Mouse (Mus musculus) lung, postnatal 0 days (tissue): ENCODE measurements around the gene 2610008E11Rik. TPM values are rescaled to one million over a fixed set of nuclear protein-coding genes. Genes with fewer than 3 reads are reported as not detected.

Experiments
- ATAC-seq: fragments of 200-750 bp; cut with Nextera tagmentation; 2 replicates; pipeline ENCODE4 v1.8.0; 2017; ENCODE audit warnings: moderate library complexity
- DNase-seq: peaks from one replicate; pipeline ENCODE4 v3.0.0-alpha.2; 2016; ENCODE audit warnings: low spot score
- H3K27ac ChIP-seq: fragments of 300-500 bp; sonication (generic); 2 replicates; pipeline ENCODE4 v1.5.1; 2014; ENCODE audit warnings: antibody characterized with exemption, mild to moderate bottlenecking, low read length, mixed read lengths
- H3K27me3 ChIP-seq: fragments of 300-500 bp; sonication (generic); replicated peaks from 2 replicates; pipeline ENCODE4 v1.6.1; 2014; ENCODE audit warnings: low read length, mixed read lengths; ENCODE audit not compliant: insufficient read depth
- H3K36me3 ChIP-seq: fragments of 300-500 bp; sonication (generic); 2 replicates; pipeline ENCODE4 v1.6.1; 2014; ENCODE audit warnings: low read length, mixed read lengths; ENCODE audit not compliant: insufficient read depth
- H3K4me1 ChIP-seq: fragments of 300-500 bp; sonication (generic); 2 replicates; pipeline ENCODE4 v1.6.1; 2014; ENCODE audit warnings: antibody characterized with exemption, low read depth, low read length, mixed read lengths; ENCODE audit not compliant: insufficient read depth
- H3K4me2 ChIP-seq: fragments of 300-500 bp; sonication (generic); replicated peaks from 2 replicates; pipeline ENCODE4 v1.6.1; 2014; ENCODE audit warnings: low read depth, mild to moderate bottlenecking, low read length, moderate library complexity, mixed read lengths
- H3K4me3 ChIP-seq: fragments of 300-500 bp; sonication (generic); 2 replicates; pipeline ENCODE4 v1.5.1; 2014; ENCODE audit warnings: low read depth, low read length
- H3K9ac ChIP-seq: fragments of 300-500 bp; sonication (generic); replicated peaks from 2 replicates; pipeline ENCODE4 v1.6.1; 2014; ENCODE audit warnings: low read depth, mild to moderate bottlenecking
- H3K9me3 ChIP-seq: fragments of 300-500 bp; sonication (generic); 2 replicates; pipeline ENCODE4 v1.6.1; 2016; ENCODE audit warnings: low read length, mixed read lengths
- CTCF ChIP-seq: IDR thresholded peaks from 2 replicates; pipeline ENCODE4 v1.5.1; 2016; ENCODE audit warnings: antibody characterized with exemption, mild to moderate bottlenecking
- EP300 ChIP-seq: IDR thresholded peaks from 2 replicates; pipeline ENCODE4 v1.6.1; 2016; ENCODE audit warnings: antibody characterized with exemption, mild to moderate bottlenecking, control low read depth
- polyA plus RNA-seq: library from polyadenylated mRNA; unstranded; fragments of >200 nt; fragmentation: Nextera tagmentation; extraction: Ambion mirVana; gene quantifications from 2 replicates; pipeline ENCODE4 v1.2.1, GENCODE M21; 2015

2610008E11Rik gene
- polyA plus RNA-seq, 1 experiment from 2014 or later, result 15.8 TPM

GRCm38 (mm10) chr10:79028441-79028840 is 69.0 kb downstream of the 2610008E11Rik start, which contains the start of gene Olfr57:
Gene Olfr57 (plus strand): TSS chr10:79028741.
- H3K4me1 ChIP-seq, result no peaks in the 10 kb centered on the region
- no peak within 1 kb of the TSS for H3K9ac ChIP-seq
- H3K4me3 ChIP-seq, result no peak within 1 kb of the TSS
- no peaks in the 10 kb centered on the region for H3K9me3 ChIP-seq
- H3K27me3 ChIP-seq, result no peaks in the 10 kb centered on the region
- TF ChIP-seq CTCF (no peak), EP300 (no peak)
- no peaks in the 10 kb centered on the region for H3K36me3 ChIP-seq
- H3K27ac ChIP-seq, result no peak within 1 kb of the TSS
- H3K4me2 ChIP-seq, result no peak within 1 kb of the TSS
- no peak for ATAC-seq
- no peak for DNase-seq

Other genes starting within 250 kb of the 2610008E11Rik start
- not detected in 2 replicates for gene Olfr1356, start 245.4 kb downstream of the 2610008E11Rik start, polyA plus RNA-seq
- gene Olfr1355, start 222.1 kb downstream of the 2610008E11Rik start, polyA plus RNA-seq, result not detected in 2 replicates
- gene Olfr1354, start 184.4 kb downstream of the 2610008E11Rik start, polyA plus RNA-seq, result not detected in 2 replicates
- not detected in 2 replicates for gene Olfr8, start 147.0 kb downstream of the 2610008E11Rik start, polyA plus RNA-seq
- gene Olfr1353, start 134.3 kb downstream of the 2610008E11Rik start, polyA plus RNA-seq, result not detected in 2 replicates
- gene Olfr1352, start 116.5 kb downstream of the 2610008E11Rik start, polyA plus RNA-seq, result not detected in 2 replicates
- not detected in 2 replicates for gene Olfr1351, start 85.1 kb downstream of the 2610008E11Rik start, polyA plus RNA-seq
- gene Olfr57, start 68.9 kb downstream of the 2610008E11Rik start, polyA plus RNA-seq, result not detected in 2 replicates
- not detected in 2 replicates for gene Vmn2r80, start 51.2 kb upstream of the 2610008E11Rik start, polyA plus RNA-seq
- gene Vmn2r81, start 150.1 kb upstream of the 2610008E11Rik start, polyA plus RNA-seq, result not detected in 2 replicates